9 mouse cellular contexts compared by ENCODE assay signal in the genomic region with DNA sequence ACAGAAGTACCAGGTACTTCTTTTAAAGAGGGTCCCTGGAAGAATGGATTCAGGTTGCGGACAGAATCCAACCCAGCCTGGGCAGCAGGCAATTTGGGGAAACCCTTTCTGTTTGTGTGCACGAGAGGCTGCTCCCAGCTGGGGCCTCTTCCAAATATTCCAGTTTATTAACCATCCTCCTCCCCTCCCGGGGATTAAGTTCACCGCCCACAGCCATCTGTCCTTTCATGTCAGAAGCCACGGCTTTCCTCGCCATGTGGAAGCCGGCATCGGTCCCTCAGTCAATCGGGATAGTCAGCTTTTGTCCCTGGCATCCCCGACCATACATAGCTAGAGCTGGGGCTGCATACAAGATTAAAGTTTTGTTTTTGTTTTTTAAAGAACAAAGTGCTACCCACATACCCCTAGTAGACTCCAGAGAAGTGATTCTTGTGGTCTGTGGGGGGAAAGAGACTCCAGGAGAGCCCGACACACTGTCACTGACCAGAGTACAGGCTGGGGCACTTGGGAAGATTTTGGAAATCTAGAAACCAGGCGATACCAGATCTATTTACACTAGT.
DNase-seq lines count a peak whose midpoint lies in the region; ATAC-seq and TF ChIP-seq lines count a peak whose summit lies in the region.
"Had no signal": no experiment of that assay in that cellular context is flagged by ENCODE, and none has a peak within 500 bp of the region (broad histone marks: within the 10 kb centered on the region; RNA-seq: fewer than 3 reads in every experiment).

No protein-coding gene starts in this region.

- no peaks in the 10 kb centered on the region for H3K27me3 ChIP-seq in heart, embryonic 13.5 days (replicated peaks)
- no peaks in the 10 kb centered on the region for H3K27me3 ChIP-seq in forebrain, embryonic 14.5 days (replicated peaks; ENCODE audit: control insufficient read depth, insufficient read depth, low read length)
- H3K27me3 ChIP-seq in liver, postnatal 0 days (ENCODE audit: insufficient read depth, low read length) = no peaks in the 10 kb centered on the region
- H3K27me3 ChIP-seq: CH12.LX had no signal

- 72% methylated on average over 12 of the region's 12 CpGs for WGBS in heart, embryonic 13.5 days
- WGBS in forebrain, embryonic 14.5 days = 16% methylated on average over 12 of the region's 12 CpGs
- WGBS in liver, postnatal 0 days (ENCODE audit: insufficient replicate concordance) = 84% methylated on average over 12 of the region's 12 CpGs

- peak overlapping the region; percentile 74; the same call in 1 of the 2 replicates for H3K27ac ChIP-seq in heart, embryonic 13.5 days (replicated peaks)
- peak overlapping the region; percentile 70 for H3K27ac ChIP-seq in forebrain, embryonic 14.5 days (ENCODE audit: low read depth, low read length)
- H3K27ac ChIP-seq in liver, postnatal 0 days (ENCODE audit: low read depth) = peak overlapping the region; percentile 77

- no peak for ATAC-seq in heart, embryonic 13.5 days (ENCODE audit: extremely low read depth, insufficient number of reproducible peaks, low FRiP score, low TSS enrichment)
- no peak for ATAC-seq in forebrain, embryonic 14.5 days
- ATAC-seq in liver, postnatal 0 days = no peak

- peaks cover 94% of the 10 kb centered on the region for H3K4me1 ChIP-seq in heart, embryonic 13.5 days
- H3K4me1 ChIP-seq in forebrain, embryonic 14.5 days (ENCODE audit: control insufficient read depth, insufficient read depth, low read length) = peaks cover 62% of the 10 kb centered on the region
- peaks cover 85% of the 10 kb centered on the region for H3K4me1 ChIP-seq in liver, postnatal 0 days (ENCODE audit: insufficient read depth)

- peak overlapping the region; percentile 56 for H3K9ac ChIP-seq in heart, embryonic 13.5 days
- 0 out of 2 replicates have a peak overlapping the region, but pooled peaks have one; percentile 21 for H3K9ac ChIP-seq in forebrain, embryonic 14.5 days (ENCODE audit: low read length)
- H3K9ac ChIP-seq in liver, postnatal 0 days (replicated peaks) = no peak overlapping the region; the same call in 1 of the 2 replicates

- no peak for TF ChIP-seq CTCF in liver, postnatal 0 days (IDR thresholded peaks at IDR 0.05; ENCODE audit: low read depth)

- TF ChIP-seq EP300 in liver, postnatal 0 days (IDR thresholded peaks at IDR 0.05; ENCODE audit: low read depth) = no peak

- 0 out of 2 replicates have a peak overlapping the region, but pooled peaks have one; percentile 2 for H3K4me2 ChIP-seq in heart, embryonic 13.5 days
- H3K4me2 ChIP-seq in forebrain, embryonic 14.5 days (ENCODE audit: low read length) = no peak overlapping the region
- H3K4me2 ChIP-seq in liver, postnatal 0 days (ENCODE audit: low read depth, low read length) = no peak overlapping the region

- no peaks in the 10 kb centered on the region for H3K9me3 ChIP-seq in heart, embryonic 13.5 days
- H3K9me3 ChIP-seq in forebrain, embryonic 14.5 days (replicated peaks; ENCODE audit: control insufficient read depth, low read length) = no peaks in the 10 kb centered on the region
- no peaks in the 10 kb centered on the region for H3K9me3 ChIP-seq in liver, postnatal 0 days (ENCODE audit: low read length)

- H3K36me3 ChIP-seq in heart, embryonic 13.5 days = no peaks in the 10 kb centered on the region
- H3K36me3 ChIP-seq in forebrain, embryonic 14.5 days (ENCODE audit: control insufficient read depth, insufficient read depth, low read length) = no peaks in the 10 kb centered on the region
- H3K36me3 ChIP-seq in liver, postnatal 0 days (replicated peaks; ENCODE audit: insufficient read depth, low read length) = 0 out of 2 replicates have a peak, but pooled peaks cover 5% of the 10 kb centered on the region

- no peak for DNase-seq in heart, postnatal 36 days
- peak; percentile 72 for DNase-seq in cerebellum, adult 11 months
- peak; percentile 67 for DNase-seq in forebrain, embryonic 14.5 days (ENCODE audit: low spot score)
- DNase-seq in liver, postnatal 0 days = no peak
- DNase-seq in spleen, postnatal 36 days (ENCODE audit: low spot score in 2 of 2) = no peak
- no peak for DNase-seq in thymus, adult 18-20 months
- DNase-seq in thymus, postnatal 25 days = no peak

- intact Hi-C loops in heart, postnatal 36 days (cut with DNase I) = no loop called here

- no peak overlapping the region for H3K4me3 ChIP-seq in heart, embryonic 13.5 days
- H3K4me3 ChIP-seq in forebrain, embryonic 14.5 days (ENCODE audit: low read depth, low read length) = no peak overlapping the region
- H3K4me3 ChIP-seq in liver, postnatal 0 days (ENCODE audit: low read depth, low read length) = no peak overlapping the region

Comparison
In these comparisons a context has a peak if more than half of its experiments do, and no peak if none do; other contexts are left out.
1. DNase-seq: peak in cerebellum, adult 11 months (single experiment) and forebrain, embryonic 14.5 days (single experiment); none in heart, postnatal 36 days (0 of 2), liver, postnatal 0 days (single experiment), spleen, postnatal 36 days (0 of 2), thymus, adult 18-20 months (0 of 2) and thymus, postnatal 25 days (single experiment).
2. Peak in every context shown above with its lines, with median percentiles within 50 percentile points of each other: H3K27ac ChIP-seq.